Mouse (Mus musculus) limb, embryonic 11.5 days (tissue): ENCODE measurements around the gene Hoxa1. TPM values are rescaled to one million over a fixed set of nuclear protein-coding genes. Genes with fewer than 3 reads are reported as not detected.

Experiments
- ATAC-seq: fragments of 200-750 bp; cut with Nextera tagmentation; 2 replicates; pipeline ENCODE4 v1.8.0; 2017; ENCODE audit warnings: low read depth; ENCODE audit not compliant: insufficient number of reproducible peaks, low FRiP score, low TSS enrichment
- DNase-seq: peaks from one replicate; pipeline ENCODE4 v3.0.0-alpha.2; 2015; ENCODE audit warnings: low spot score
- H3K27ac ChIP-seq: fragments of 300-500 bp; sonication (generic); replicated peaks from 2 replicates; pipeline ENCODE4 v1.5.1; 2014; ENCODE audit warnings: low read depth, mild to moderate bottlenecking, low read length
- H3K27me3 ChIP-seq: fragments of 300-500 bp; sonication (generic); 2 replicates; pipeline ENCODE4 v1.6.1; 2014; ENCODE audit warnings: mild to moderate bottlenecking, low read length, mixed read lengths; ENCODE audit not compliant: control insufficient read depth, insufficient read depth
- H3K36me3 ChIP-seq: fragments of 300-500 bp; sonication (generic); 2 replicates; pipeline ENCODE4 v1.6.1; 2014; ENCODE audit warnings: mild to moderate bottlenecking, low read length, moderate library complexity, mixed read lengths; ENCODE audit not compliant: control insufficient read depth, insufficient read depth
- H3K4me1 ChIP-seq: fragments of 300-500 bp; sonication (generic); 2 replicates; pipeline ENCODE4 v1.6.1; 2014; ENCODE audit warnings: low read length, mixed read lengths; ENCODE audit not compliant: control insufficient read depth, insufficient read depth
- H3K4me2 ChIP-seq: fragments of 300-500 bp; sonication (generic); 2 replicates; pipeline ENCODE4 v1.6.1; 2014; ENCODE audit warnings: low read depth, mild to moderate bottlenecking, moderate library complexity; ENCODE audit not compliant: severe bottlenecking
- H3K4me3 ChIP-seq: fragments of 300-500 bp; sonication (generic); 2 replicates; pipeline ENCODE4 v1.5.1; 2014; ENCODE audit warnings: low read depth, low read length
- H3K9ac ChIP-seq: fragments of 300-500 bp; sonication (generic); 2 replicates; pipeline ENCODE4 v1.6.1; 2014; ENCODE audit warnings: mild to moderate bottlenecking, low read length
- H3K9me3 ChIP-seq: fragments of 300-500 bp; sonication (generic); 2 replicates; pipeline ENCODE4 v1.6.1; 2016; ENCODE audit warnings: low read length; ENCODE audit not compliant: control insufficient read depth
- WGBS: fragments of 180-500 bp; shearing (Covaris S2); extraction: QIAGEN DNeasy Blood & Tissue Kit; methylation state at CpG from one replicate; pipeline ENCODE4 v1.1.7; 2014; 5-methylcytosine and 5-hydroxymethylcytosine counted together
- polyA plus RNA-seq: library from polyadenylated mRNA; unstranded; fragments of >200 nt; fragmentation: Nextera tagmentation; extraction: Ambion mirVana; gene quantifications from 2 replicates; pipeline ENCODE4 v1.2.1, GENCODE M21; 2014

The Hoxa1 gene
- polyA plus RNA-seq, 1 experiment from 2014 or later: 1.1 TPM

DNA sequence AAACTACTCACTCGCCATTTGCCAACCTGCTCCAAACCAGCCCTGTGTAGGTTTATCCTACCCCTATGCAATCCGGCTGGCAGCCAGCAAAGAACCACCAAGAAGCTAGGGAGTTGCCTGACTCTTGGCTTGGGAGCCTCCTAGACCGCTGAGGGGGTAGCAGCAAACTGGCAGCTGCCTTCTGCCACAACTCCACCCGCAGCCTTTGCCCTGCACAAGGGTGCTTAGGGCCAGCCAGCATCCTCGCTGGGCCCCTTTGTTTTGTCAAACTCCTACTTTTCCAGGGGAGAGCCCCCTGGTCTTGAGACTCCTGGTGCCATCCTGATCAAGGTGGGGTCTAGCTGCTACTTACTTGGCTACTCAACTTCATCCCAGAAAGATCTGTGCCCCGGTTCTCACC is 26.6 kb upstream of the Hoxa1 start:
- no peak for DNase-seq
- H3K9ac ChIP-seq: no peak overlapping the region

DNA sequence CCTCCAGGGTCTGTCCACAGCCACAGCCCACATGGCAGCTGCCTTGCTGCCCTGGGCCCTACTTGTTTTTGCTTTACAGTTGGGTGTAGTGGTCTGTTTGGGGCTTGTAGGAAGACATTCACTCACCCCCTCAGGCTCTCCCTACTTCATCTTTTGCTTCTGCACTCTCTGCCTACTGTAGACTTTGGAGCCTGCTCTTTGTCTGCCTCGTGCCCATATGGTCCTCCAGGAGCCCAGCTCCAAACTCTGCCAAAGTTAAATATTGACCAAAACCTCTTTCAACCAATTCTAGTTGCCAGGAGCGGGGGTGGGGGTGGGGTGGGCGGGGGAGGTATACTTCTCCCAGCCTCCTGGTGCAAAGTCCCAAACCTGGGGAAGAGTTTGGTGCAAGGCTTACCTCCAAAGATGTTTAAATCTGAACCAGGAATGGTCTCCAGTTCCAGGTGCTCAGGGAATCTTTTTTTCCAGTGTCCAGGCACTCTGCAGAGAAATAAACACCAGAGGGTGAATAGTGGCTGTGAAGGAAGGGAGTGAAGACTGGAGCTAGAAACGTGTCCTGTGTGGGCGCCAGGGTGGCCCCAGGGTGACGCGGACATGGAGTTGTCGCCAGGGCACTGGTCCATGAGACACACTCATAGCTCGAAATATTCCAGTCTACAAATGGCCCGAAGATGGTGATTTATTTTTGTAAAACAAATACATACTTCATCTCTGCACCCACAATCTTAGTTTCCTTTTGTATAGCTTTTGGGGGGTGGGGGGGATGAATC is 25.4 kb upstream of the Hoxa1 start:
- DNase-seq (no peak), ATAC-seq (no peak)
- Histone ChIP-seq H3K9ac (no peak overlapping the region), H3K27me3 (peaks cover 15% of the 10 kb centered on the region), H3K9me3 (no peaks in the 10 kb centered on the region), H3K4me2 (0 out of 2 replicates have a peak overlapping the region, but pooled peaks have one; percentile 4), H3K27ac (peak overlapping the region; percentile 69), H3K4me1 (peaks cover 65% of the 10 kb centered on the region), H3K36me3 (no peaks in the 10 kb centered on the region), H3K4me3 (no peak overlapping the region)
- 18% methylated on average over 10 of the region's 10 CpGs for WGBS

More for the DNA sequence above, 26.6 kb upstream of the Hoxa1 start:
- Histone ChIP-seq H3K4me3 (no peak overlapping the region), H3K27ac (0 out of 2 replicates have a peak overlapping the region, but pooled peaks have one; percentile 30), H3K27me3 (peaks cover 18% of the 10 kb centered on the region), H3K4me2 (peak overlapping the region; percentile 29; the same call in 1 of the 2 replicates), H3K9me3 (no peaks in the 10 kb centered on the region), H3K36me3 (no peaks in the 10 kb centered on the region), H3K4me1 (peaks cover 60% of the 10 kb centered on the region)
- WGBS: 15% methylated on average over 6 of the region's 6 CpGs
- ATAC-seq: no peak

DNA sequence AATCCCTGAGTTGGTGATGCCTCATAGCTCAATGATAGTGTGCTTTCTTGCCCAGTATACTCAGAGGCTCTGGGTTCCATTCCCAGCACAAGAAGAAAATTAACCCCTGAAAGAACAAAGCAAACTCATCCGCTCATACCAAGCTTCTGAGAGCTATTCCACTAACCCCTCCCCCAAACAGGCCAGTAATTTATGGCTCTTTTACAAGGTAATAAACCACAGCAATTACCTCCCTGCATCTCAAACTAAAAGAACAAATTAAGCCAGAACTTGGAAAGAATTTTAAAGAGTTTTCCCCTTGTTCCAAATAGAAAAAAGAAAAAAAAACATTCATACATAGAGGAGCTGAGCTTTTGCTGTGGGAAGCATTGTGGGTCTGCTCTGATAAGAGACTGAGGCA is 24.7 kb upstream of the Hoxa1 start:
- ATAC-seq (no peak), DNase-seq (no peak)
- Histone ChIP-seq H3K36me3 (no peaks in the 10 kb centered on the region), H3K4me2 (no peak overlapping the region), H3K4me3 (no peak overlapping the region), H3K9ac (no peak overlapping the region), H3K27ac (peak overlapping the region; percentile 69; the same call in 1 of the 2 replicates), H3K4me1 (peaks cover 68% of the 10 kb centered on the region), H3K27me3 (peaks cover 15% of the 10 kb centered on the region), H3K9me3 (no peaks in the 10 kb centered on the region)
- WGBS: 15% methylated on average over 1 of the region's 1 CpGs

DNA sequence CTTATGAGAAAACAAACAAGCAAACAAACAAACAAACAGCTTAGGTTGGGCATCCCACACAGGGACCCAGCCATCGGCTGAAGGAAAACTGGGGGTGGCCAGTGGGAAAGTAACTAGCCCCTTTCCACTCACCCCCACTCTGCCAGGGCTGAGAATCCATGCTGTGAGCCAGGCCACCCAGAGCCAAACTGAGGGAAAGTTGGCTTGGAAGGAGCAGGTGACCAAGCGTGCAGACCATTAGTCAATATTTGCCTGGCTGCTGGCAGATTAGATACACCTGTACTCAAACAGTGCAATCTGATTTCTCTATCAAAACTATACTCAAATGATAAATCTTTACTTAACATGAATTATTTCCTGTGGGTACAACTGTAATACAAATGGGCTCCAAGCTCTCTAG is 23.9 kb upstream of the Hoxa1 start:
- DNase-seq (no peak), ATAC-seq (no peak)
- Histone ChIP-seq H3K4me3 (no peak overlapping the region), H3K27ac (no peak overlapping the region), H3K4me2 (no peak overlapping the region), H3K4me1 (peaks cover 73% of the 10 kb centered on the region), H3K36me3 (no peaks in the 10 kb centered on the region), H3K27me3 (peaks cover 14% of the 10 kb centered on the region), H3K9me3 (no peaks in the 10 kb centered on the region), H3K9ac (no peak overlapping the region)
- 23% methylated on average over 2 of the region's 2 CpGs for WGBS

DNA sequence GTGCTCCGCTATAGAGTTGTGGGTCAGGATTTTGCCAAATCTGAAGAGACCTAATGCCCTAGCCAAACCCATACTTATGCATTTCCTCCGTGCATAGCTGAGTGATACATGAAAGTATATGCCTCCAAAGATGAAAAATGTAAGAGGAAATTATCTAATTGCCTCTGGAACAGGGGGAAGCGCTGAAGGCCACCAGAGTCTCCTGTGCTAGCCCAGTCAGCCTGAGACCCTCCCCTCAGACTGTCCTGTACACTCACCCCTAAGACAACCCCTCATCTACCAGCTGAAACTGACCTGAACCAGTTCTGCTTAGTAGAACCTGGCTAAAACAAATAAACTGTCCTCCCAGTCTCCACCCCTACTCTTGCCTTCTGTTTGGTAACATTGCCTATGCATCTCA is 22.6 kb upstream of the Hoxa1 start:
- no peak for DNase-seq

DNA sequence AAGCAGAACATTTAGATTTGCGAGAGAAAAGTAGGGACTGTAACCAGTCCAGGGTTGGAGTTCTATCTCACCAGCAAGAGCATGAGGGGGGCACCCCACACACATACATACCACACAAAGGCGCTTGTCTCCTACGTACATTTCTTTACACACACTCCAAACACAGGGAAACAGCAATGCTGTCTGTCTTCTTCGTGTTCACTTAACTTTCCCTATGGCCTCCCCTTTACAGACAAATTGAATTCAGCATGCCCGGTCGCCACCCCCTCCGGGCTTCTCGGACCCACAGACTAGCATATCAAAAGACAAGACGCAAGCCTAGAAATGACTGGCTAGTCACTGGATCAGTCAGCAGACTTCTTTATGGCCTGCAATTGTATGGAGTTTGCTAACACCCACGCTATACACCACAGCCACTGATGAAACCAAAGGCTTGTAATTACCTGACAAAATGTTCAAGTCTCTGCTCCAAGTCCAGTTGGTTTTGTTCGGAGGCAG is 22.1 kb upstream of the Hoxa1 start:
- no peaks in the 10 kb centered on the region for H3K9me3 ChIP-seq
- H3K36me3 ChIP-seq: no peaks in the 10 kb centered on the region
- no peak for ATAC-seq
- 0 out of 2 replicates have a peak overlapping the region, but pooled peaks have one; percentile 5 for H3K4me3 ChIP-seq
- H3K27ac ChIP-seq: peak overlapping the region; percentile 8; the same call in 1 of the 2 replicates
- 12% methylated on average over 11 of the region's 11 CpGs for WGBS
- no peak overlapping the region for H3K9ac ChIP-seq
- H3K4me2 ChIP-seq: peak overlapping the region; percentile 8; the same call in 1 of the 2 replicates
- peaks cover 12% of the 10 kb centered on the region for H3K27me3 ChIP-seq
- no peak for DNase-seq
- H3K4me1 ChIP-seq: peaks cover 78% of the 10 kb centered on the region

More for the DNA sequence above, 22.6 kb upstream of the Hoxa1 start:
- Histone ChIP-seq H3K4me2 (no peak overlapping the region), H3K4me3 (no peak overlapping the region), H3K27me3 (peaks cover 12% of the 10 kb centered on the region), H3K4me1 (peaks cover 78% of the 10 kb centered on the region), H3K27ac (0 out of 2 replicates have a peak overlapping the region, but pooled peaks have one; percentile 8), H3K36me3 (no peaks in the 10 kb centered on the region), H3K9me3 (no peaks in the 10 kb centered on the region), H3K9ac (0 out of 2 replicates have a peak overlapping the region, but pooled peaks have one; percentile 7)
- ATAC-seq: no peak
- 29% methylated on average over 3 of the region's 3 CpGs for WGBS

DNA sequence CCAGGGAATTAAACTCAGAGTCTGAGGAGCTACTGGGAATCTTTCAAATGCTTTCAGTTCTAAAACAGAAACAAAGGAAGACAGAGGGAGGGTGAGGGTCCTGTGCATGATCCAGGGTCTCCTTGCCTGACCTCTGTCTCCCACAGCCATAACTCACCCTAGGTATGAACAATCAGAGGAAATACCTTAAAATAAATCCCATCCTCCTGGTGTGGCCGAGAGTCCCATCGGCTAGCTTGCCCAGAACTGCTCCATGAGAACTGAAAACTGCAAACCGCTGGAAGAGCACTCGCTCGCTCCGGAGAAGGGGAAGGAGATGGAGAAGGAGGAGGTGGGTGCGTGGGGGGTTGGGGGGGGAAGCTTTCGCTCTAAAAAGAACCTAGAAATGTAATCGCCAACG is 21.6 kb upstream of the Hoxa1 start:
- Histone ChIP-seq H3K9ac (no peak overlapping the region), H3K4me1 (peaks cover 75% of the 10 kb centered on the region), H3K36me3 (no peaks in the 10 kb centered on the region), H3K27ac (no peak overlapping the region; the same call in 1 of the 2 replicates), H3K4me3 (0 out of 2 replicates have a peak overlapping the region, but pooled peaks have one; percentile 5), H3K9me3 (no peaks in the 10 kb centered on the region), H3K27me3 (peaks cover 11% of the 10 kb centered on the region), H3K4me2 (peak overlapping the region; percentile 8; the same call in 1 of the 2 replicates)
- DNase-seq (peak; percentile 22), ATAC-seq (no peak)
- 4% methylated on average over 10 of the region's 10 CpGs for WGBS

DNA sequence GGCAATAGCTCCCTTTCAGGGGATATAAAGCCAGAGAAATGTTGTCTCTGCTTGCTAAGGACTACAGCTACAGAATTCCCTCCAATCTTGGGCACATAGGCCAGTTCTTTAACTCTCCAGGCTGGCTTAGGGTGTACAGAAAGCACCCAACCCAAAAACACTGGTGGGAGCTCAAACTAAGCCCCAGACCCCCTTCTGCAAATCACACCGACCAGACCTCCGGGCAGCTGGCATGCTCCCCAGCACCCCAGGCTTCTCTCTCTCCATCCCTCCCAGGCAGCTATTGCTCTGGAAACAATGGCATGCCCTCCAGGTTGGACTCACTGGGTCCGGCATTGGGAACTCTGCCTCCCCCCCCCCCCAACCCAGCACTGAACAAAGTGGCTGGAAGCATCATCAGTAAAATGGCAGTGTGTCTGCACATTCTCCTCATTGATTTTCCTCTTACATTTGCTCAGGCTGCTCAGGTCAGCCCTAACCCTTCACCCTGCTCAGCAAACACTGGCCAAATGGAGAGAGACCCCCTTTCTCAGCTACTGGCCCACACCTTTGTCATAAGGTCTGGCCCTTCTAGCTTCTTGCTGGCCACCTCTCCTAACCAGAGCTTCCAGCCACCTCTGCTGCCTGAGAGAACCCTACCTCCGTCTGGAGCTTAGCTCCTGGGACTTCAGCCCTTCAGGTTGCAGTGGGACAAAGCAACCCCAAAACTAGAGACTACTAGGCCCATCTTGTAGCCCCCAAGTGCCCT is 21.0 kb upstream of the Hoxa1 start:
- 14% methylated on average over 4 of the region's 4 CpGs for WGBS
- peaks cover 69% of the 10 kb centered on the region for H3K4me1 ChIP-seq
- peaks cover 10% of the 10 kb centered on the region for H3K27me3 ChIP-seq
- peak; percentile 34 for DNase-seq
- no peak for ATAC-seq
- H3K36me3 ChIP-seq: no peaks in the 10 kb centered on the region
- H3K9me3 ChIP-seq: no peaks in the 10 kb centered on the region
- H3K4me2 ChIP-seq: peak overlapping the region; percentile 8; the same call in 1 of the 2 replicates
- no peak overlapping the region; the same call in 1 of the 2 replicates for H3K9ac ChIP-seq
- no peak overlapping the region for H3K27ac ChIP-seq
- no peak overlapping the region for H3K4me3 ChIP-seq
